Mouse (Mus musculus) T-helper 1 cell (primary cell): Measurements from ENCODE around the gene Ccnl2.

Source experiments
- in situ Hi-C: fragments of 300-600 bp; cut with MboI, MseI; formaldehyde crosslinking; loops from one replicate; pipeline ENCODE4 v1.15.1; 2025; ENCODE audit warnings: high pct_unique_total_duplicates

Ccnl2 gene

GRCm38 (mm10) chr4:155863001-155863400 is 50.7 kb downstream of the Ccnl2 start, which contains the start of gene Tas1r3:
Gene Tas1r3 (minus strand): TSS chr4:155863362.
- in situ Hi-C loops: no loop called here

- in situ Hi-C loops: no loop called here
Observed at GRCm38 (mm10) chr4:155868614-155869298, 56.5 kb downstream of the Ccnl2 start.

- in situ Hi-C loops: no loop called here
Observed at GRCm38 (mm10) chr4:155869317-155870033, 57.2 kb downstream of the Ccnl2 start, which contains the start of the genes Cptp and Ints11. Gene Cptp (minus strand): TSS chr4:155869440. Gene Ints11 (plus strand): TSS chr4:155869546.

GRCm38 (mm10) chr4:155871404-155871803 is 59.1 kb downstream of the Ccnl2 start:
- in situ Hi-C loops: no loop called here
